Mouse (Mus musculus): ENCODE measurements around the gene Lmntd1. TPM values are rescaled to one million over a fixed set of nuclear protein-coding genes. Genes with fewer than 3 reads are reported as not detected.
"Not testable (repeated sequence)": the region's sequence is repeated elsewhere in the genome, so short reads cannot be mapped to it uniquely, and the experiment has no call there.

Lmntd1 gene
- total RNA-seq, 2 experiments from 2014 or later = 2.0 to 2.3 TPM

GRCm38 (mm10) chr6:145341301-145342193, 272.6 kb downstream of the Lmntd1 start:
- peak; percentile 86 to 89 for DNase-seq (ENCODE audit: low spot score in 2 of 2)
- TF ChIP-seq CTCF (conservative IDR thresholded peaks at IDR 0.05) = peak; percentile 93
- peak overlapping the region; percentile 79 for H3K4me3 ChIP-seq
- peak overlapping the region; percentile 96 for H3K27ac ChIP-seq

GRCm38 (mm10) chr6:145340657-145341146, 273.4 kb downstream of the Lmntd1 start:
- peak; percentile 89 to 94 for DNase-seq (ENCODE audit: low spot score in 2 of 2)
- Histone ChIP-seq H3K4me3 (peak overlapping the region; percentile 79), H3K27ac (peak overlapping the region; percentile 96)
- TF ChIP-seq CTCF (conservative IDR thresholded peaks at IDR 0.05) = no peak; the same call in 1 of the 2 replicates

GRCm38 (mm10) chr6:145339956-145340656, 274.0 kb downstream of the Lmntd1 start:
- peak overlapping the region; percentile 96 for H3K27ac ChIP-seq
- no peak for TF ChIP-seq CTCF (conservative IDR thresholded peaks at IDR 0.05)
- H3K4me3 ChIP-seq = peak overlapping the region; percentile 79
- DNase-seq (ENCODE audit: low spot score in 2 of 2) = peak; percentile 27 to 31

- TF ChIP-seq CTCF (conservative IDR thresholded peaks at IDR 0.05) = no peak
- no peak for DNase-seq (ENCODE audit: low spot score in 2 of 2)
- Histone ChIP-seq H3K4me3 (no peak overlapping the region), H3K27ac (no peak overlapping the region)
Measured at GRCm38 (mm10) chr6:145338571-145339294, 275.4 kb downstream of the Lmntd1 start.

- not testable (repeated sequence) for H3K27ac ChIP-seq; H3K4me3 ChIP-seq; DNase-seq (ENCODE audit: low spot score in 2 of 2)
Measured at GRCm38 (mm10) chr6:145337521-145337920, 276.6 kb downstream of the Lmntd1 start.

- DNase-seq (ENCODE audit: low spot score in 2 of 2) = no peak
- TF ChIP-seq CTCF (conservative IDR thresholded peaks at IDR 0.05) = no peak
- H3K4me3 ChIP-seq = no peak overlapping the region
- no peak overlapping the region for H3K27ac ChIP-seq
Measured at GRCm38 (mm10) chr6:145335876-145336768, 278.0 kb downstream of the Lmntd1 start.

GRCm38 (mm10) chr6:145334211-145334610, 279.9 kb downstream of the Lmntd1 start:
- TF ChIP-seq CTCF (conservative IDR thresholded peaks at IDR 0.05) = no peak
- DNase-seq (ENCODE audit: low spot score in 2 of 2) = no peak
- no peak overlapping the region for H3K4me3 ChIP-seq
- no peak overlapping the region for H3K27ac ChIP-seq

- no peak for TF ChIP-seq CTCF (conservative IDR thresholded peaks at IDR 0.05)
- peak overlapping the region; percentile 64; the same call in 1 of the 2 replicates for H3K27ac ChIP-seq
- DNase-seq (ENCODE audit: low spot score in 2 of 2) = peak; percentile 61 to 79
Measured at GRCm38 (mm10) chr6:145326141-145326806, 287.8 kb downstream of the Lmntd1 start.

GRCm38 (mm10) chr6:145325095-145325494, 289.0 kb downstream of the Lmntd1 start:
- no peak overlapping the region for H3K27ac ChIP-seq
- no peak for DNase-seq (ENCODE audit: low spot score in 2 of 2)
- no peak overlapping the region for H3K4me3 ChIP-seq
- no peak for TF ChIP-seq CTCF (conservative IDR thresholded peaks at IDR 0.05)

More at GRCm38 (mm10) chr6:145326141-145326806, 287.8 kb downstream of the Lmntd1 start:
- H3K4me3 ChIP-seq = no peak overlapping the region

GRCm38 (mm10) chr6:145324470-145324869, 289.6 kb downstream of the Lmntd1 start:
- H3K27ac ChIP-seq = no peak overlapping the region
- no peak overlapping the region for H3K4me3 ChIP-seq
- DNase-seq (ENCODE audit: low spot score in 2 of 2) = no peak
- TF ChIP-seq CTCF (conservative IDR thresholded peaks at IDR 0.05) = no peak

- no peak for DNase-seq (ENCODE audit: low spot score in 2 of 2)
- Histone ChIP-seq H3K27ac (no peak overlapping the region), H3K4me3 (no peak overlapping the region)
- TF ChIP-seq CTCF (conservative IDR thresholded peaks at IDR 0.05) = no peak
Measured at GRCm38 (mm10) chr6:145322246-145322645, 291.9 kb downstream of the Lmntd1 start.

Measured in layer of hippocampus, adult 2 months (tissue).